Mouse (Mus musculus) heart, postnatal 4 days (tissue): ENCODE measurements around the gene Gm42372. TPM values are rescaled to one million over a fixed set of nuclear protein-coding genes. Genes with fewer than 3 reads are reported as not detected.

Experiments
- DNase-seq: peaks from one replicate; pipeline ENCODE4 v3.0.0; 2021
- total RNA-seq, 2 experiments: library from RNA; stranded (reverse); gene quantifications; 2 replicates each; pipeline ENCODE4 v1.2.3; 2021

The Gm42372 gene
- total RNA-seq, 2 experiments from 2014 or later = 0.05 TPM; not detected in 1

DNA sequence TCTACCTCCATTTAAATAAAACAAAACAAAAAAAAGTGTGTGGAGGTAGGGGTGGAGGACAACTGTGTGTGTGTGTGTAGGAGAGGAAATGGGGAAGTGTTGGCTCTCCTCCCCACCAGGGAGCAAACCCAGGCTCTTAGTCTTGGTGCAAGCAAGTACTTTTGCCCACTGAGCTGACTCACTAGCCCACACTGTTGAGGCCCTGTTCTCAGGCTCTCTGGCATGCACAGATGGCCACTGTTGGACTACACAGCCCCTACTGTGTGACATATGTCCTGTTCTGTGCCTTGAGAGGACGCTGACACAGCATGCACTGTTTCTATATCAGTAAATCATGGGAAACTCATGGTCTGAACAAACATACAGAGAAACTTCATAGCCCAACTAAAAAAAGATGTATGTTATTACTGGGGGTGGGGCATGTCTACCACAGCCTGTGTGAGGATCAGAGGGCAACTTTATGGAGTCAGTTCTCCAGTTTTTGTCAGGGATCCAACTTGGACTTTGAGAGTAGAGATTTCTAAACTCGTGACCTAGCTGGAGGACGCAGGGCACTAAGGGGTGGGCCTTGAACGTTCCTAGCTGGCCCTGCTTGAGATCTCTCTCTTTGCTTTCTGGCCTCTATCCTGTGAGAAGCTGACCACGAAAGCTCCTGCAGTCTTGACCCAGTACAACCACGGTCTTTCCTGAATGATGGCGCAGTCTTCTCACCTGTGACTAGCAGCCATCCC lies 20.5 kb downstream of the Gm42372 start:
- DNase-seq = no peak

DNA sequence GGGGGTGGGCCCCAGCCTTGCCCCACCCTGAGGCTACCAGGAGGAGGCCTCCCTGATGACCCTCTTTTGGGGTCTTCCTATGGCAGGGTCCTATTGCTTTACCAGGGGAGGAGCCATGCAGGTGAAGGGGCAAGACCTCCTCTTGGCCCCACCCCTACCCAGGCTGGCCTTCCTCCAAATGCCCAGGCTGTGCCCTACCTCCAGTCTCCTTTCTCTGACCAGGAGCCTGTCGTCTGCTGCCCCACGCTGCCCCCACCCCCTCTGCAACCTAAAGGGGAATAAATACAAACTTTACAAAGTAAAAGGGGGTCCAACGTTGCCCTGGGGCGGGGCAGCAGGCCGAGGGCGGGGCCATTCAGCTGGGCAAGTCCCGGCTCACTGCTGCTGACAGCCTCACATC lies 21.8 kb downstream of the Gm42372 start:
- DNase-seq = no peak

DNA sequence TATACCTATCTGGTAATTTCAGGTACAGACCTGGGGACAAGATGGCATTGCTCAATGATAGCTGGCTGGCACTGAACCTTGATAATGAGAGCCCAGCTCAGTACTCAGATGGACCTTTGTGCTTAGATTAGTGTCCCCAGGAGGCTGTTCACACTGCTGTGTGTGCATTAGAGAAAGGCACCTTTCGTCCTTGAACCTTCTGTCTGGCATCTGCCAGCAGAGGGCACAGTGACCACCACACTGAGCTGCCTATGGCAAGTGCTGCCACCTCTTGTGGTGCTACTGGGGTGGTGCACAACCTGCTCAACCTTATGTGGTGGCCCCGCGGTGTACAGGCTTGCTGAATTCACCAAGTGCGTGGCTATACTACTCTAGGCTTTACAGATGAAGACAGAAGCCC lies 24.4 kb downstream of the Gm42372 start:
- DNase-seq = peak; percentile 52

DNA sequence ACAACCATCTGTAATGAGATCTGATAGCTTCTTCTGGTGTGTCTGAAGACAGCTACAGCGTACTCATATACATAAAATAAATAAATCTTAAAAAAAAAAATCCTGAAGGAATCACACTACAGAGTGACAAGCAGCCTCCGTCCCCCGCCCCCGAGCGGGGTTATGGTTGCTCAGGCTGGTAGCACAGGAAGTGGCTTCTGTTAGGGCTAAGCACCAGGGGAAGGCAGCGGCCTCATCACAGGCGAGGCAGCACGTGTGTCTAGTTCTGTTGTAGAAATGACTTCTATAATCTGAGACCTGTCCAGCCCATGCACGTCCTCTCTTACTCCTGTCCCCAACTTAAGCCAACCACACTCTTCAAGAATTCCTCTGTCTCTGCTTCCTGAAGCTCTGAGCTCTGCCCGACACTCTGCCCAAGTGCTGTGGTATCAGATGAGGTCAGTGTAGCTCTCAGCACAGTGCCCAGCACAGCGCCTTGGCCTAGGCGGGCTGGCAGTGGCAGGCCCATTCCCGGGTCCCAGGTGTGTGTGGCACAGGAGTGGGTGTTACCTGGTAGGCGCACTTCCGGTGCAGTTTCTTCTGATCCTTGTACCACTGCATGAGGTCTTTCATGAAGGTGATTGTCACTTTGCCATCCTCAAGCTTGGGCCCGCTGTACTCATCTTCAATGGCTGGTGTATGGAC lies 26.6 kb downstream of the Gm42372 start:
- no peak for DNase-seq

DNA sequence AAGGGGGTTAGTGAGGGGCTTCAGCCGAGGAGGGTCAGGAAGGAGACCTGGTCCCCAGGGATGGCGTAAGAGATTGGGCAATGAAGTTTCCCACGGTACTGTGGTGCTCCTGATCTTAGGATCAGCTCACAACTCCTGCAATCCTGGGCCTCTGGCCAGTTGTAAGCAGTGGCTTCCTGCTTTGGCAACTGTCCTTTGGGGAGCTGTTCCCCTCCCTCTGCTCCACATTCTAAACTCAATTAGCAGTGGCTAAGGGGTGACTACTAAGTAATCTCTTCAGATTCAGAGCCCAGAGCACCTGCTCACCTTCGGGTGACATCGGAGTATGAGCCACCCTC lies 27.1 kb downstream of the Gm42372 start:
- no peak for DNase-seq

DNA sequence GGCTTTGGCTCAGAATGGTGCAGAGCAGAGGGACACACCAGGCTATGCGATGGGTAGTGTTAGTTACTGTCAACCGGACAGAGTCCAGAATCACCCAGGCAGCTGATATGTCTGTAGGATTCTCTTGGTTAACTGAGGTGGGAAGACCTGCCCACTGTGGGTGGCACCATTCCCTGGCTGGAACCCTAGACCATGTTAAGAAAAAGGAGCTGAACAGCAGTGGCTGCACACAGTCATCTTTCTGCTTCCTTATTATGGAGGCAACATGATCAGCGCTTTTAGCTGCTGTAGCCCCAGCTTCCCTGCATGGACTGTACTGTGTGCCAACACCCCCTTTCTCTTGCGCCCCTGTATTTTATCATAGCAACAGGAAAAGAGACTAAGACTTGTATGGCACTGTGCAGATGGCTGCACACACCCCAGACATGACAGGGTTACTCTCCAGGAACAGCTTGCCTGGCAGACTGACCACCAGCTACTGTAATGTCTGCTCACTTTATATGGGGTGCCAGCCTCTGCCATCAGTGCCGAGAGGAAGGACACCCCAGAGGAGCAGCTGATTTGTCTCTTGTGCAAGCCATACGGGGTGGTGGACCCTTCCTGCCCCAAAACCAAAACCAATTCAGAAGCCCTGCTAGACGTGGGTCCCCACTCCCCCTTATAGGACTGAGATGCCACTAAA lies 29.2 kb downstream of the Gm42372 start:
- DNase-seq = no peak

DNA sequence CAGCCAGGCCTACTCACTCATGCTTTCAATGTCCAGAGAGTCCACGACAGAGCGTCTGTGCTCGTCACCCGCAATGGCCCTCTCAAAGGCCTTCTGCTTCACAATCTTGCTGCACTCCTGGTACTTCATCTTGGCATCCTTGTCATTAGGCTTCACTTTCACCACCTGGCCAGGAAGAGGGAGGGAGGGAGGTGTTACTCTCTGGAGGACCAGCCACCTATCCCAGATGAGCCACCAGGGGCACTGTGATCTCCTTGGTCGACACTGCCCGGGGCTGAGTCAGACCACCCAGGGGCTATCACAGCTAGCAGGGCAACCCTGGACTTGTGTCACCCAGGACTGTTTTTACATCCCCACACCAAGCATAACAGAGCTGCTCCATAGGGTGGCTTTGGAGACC lies 32.5 kb downstream of the Gm42372 start:
- DNase-seq = no peak

DNA sequence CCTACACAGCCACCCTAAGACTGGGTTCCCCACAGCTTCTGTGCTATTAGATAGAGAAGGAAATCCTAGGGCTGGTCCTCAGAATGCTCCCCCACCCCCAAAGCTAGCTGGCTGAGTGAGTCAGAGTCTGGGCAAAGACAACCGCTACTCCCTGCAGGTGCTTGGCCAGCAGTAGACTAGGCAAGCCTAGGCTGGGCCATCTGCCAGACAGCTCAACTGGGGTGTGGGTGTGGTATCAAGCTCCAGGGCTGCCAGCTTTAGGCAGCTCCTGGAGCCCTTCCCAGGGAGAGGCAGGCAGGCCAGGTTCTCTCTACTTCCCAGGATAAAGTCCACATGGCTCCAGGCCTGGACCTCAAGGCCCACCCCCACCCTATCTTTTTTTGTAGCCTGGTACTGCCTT lies 34.1 kb downstream of the Gm42372 start:
- peak; percentile 95 for DNase-seq

DNA sequence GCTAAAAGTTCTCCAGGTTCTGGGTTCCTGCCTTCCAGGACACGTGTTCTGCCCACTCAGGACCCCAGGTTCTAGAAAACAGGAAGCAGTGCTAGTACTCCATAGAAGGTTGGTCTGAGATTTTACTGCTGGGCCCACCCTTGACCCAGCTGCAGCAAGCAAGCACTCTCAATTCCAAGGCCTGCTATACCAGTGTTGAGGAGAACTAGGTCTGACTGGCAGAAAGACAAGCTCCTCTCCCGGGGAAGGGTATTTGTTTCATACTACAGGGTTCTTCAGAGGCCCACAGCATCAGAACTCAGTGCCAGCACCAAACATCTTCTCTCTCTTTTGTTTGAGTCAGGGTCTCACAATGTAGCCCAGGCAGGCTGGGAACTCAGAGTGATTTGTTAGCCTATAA lies 35.0 kb downstream of the Gm42372 start:
- DNase-seq = no peak

DNA sequence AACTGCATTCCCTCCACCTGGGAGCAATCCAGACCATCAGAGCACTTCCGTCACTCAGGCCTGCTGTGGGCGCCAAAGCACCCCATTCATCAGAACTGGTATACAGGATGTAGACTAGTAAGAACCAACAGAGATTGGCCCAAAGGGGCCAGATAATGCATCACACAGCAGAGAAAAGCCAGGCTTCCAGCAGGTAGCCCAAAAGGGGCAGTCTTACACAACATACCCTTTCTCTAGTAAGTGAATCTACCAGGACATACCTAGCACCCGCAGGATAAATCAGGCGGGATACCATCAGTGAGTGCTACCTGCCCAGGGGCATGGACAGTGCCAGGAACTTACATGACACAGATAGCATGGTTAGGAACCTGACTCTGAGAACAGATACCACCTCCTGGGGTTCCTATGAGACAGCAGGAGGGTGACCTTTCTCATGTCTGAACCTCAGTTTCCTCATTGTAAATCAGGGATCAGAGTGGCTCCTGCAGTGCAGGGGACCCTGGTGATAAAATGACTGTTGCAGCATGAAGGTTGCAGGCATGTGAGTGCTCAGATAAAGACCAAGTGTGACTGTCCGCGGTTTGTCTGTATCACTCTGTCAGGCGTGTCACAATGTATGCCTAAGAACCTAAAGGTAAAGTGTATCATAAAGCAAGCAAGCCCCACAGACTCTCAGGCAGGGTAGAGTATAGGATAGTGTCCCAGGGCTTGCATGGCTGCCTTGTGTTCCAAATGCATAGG lies 36.7 kb downstream of the Gm42372 start:
- DNase-seq = no peak

DNA sequence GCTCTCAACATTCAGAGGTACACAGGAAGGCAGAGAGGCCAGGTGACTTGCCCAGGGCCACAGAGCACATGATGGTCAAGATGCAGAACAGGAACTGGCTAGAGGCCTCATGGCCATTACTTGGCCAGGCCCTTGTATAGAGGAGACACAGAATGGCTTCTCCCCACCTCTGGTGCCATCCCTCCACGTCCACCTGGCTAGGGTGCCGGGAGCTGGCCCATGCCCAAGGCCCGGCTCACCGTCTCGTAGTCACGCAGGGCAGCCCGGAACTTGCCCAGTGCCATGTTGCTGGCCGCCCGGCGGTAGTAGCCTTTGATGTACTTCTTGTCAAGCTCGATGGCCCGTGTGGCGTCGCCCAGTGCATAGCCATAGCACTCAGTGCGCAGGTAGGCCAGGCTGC lies 39.3 kb downstream of the Gm42372 start:
- no peak for DNase-seq

DNA sequence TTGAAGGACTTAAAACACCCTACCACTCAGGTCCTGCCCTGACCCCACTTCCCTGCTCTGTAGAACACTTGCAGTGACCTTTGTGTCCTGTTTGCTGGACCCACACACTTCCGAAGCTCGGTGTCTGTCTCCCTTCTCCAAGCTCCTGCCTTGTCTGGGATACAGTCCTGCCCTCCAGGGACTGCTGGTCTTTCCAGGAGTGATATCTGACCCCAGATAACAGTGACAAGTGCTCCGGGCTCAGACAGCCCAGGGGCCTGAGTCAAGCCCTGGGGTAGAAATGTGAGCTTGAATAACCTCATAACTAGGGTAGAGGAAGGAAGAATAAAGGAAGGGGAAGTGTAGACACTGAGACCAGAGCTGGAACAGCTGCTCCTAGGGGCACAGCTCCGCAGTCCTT lies 40.8 kb downstream of the Gm42372 start:
- no peak for DNase-seq

DNA sequence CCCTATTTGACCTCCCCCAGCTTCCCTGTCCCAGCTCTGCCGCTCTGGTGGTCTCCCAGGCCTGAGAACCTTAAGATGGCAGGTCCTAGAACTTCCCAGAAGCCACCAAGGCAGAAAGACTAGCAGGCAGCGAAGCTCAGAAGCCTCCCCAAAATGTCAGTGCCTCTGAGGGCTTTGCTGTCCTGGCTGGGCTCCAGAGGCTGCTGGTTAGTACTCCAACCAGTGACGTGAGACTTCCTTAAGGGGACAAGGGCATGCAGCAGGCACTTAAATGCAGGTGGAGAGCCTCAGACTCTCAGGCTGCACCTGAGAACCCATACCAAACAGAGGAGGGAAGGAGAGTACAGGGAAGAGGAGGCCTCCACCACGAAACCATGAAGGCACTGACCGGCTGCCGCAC lies 41.3 kb downstream of the Gm42372 start:
- peak; percentile 64 for DNase-seq

DNA sequence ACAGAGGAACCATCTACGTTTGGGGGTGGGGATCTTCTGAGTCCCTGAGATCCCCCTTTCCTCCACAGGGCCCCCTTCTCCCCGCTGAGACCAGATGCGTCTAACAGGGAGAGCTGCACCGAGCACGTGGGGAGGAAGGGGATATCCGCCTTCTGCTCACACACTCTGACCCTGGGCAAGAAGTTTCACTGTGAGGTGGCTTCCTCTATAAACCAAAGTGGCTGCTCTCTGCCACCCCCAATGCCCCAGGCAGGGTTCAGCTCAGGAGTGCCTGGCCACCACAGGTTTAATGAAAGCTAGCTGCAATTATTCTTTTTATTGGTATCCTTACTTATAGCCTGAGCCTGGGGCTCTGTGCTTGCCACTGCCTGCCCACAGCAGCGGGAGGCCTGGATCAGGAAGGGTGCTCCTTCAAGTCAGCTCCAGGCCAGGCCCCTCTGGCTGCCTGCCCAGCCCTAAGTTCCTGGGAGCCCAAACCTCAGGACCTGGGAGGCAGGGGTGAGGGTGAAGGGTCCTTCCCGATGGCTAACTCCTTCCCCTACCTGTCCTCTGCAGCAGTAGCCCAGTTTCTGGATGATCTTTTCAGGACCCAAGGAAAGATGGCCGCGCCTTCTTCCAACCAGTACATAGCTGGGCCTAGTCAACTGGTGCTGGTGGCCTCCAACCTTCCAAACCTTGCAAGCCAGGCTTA lies 42.1 kb downstream of the Gm42372 start:
- no peak for DNase-seq

DNA sequence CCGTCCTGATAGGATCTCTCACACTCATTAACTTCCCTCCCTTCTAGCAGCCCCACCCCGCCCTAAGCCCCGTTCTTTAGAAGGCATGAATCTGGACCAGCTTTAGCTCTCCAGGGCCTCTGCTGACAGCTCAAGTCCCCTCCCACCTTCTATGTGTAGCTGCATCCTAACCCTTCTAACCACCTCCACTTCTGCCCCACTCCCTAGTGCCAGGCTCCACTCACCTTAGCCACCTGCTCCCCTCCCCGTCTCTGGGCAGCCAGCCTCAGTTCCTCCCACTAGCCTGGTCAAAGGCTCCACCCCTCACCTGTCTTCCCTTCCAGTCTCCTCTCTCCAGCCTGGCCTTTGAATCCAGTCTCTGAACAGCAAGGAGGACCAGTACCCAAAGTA lies 42.6 kb downstream of the Gm42372 start:
- no peak for DNase-seq

DNA sequence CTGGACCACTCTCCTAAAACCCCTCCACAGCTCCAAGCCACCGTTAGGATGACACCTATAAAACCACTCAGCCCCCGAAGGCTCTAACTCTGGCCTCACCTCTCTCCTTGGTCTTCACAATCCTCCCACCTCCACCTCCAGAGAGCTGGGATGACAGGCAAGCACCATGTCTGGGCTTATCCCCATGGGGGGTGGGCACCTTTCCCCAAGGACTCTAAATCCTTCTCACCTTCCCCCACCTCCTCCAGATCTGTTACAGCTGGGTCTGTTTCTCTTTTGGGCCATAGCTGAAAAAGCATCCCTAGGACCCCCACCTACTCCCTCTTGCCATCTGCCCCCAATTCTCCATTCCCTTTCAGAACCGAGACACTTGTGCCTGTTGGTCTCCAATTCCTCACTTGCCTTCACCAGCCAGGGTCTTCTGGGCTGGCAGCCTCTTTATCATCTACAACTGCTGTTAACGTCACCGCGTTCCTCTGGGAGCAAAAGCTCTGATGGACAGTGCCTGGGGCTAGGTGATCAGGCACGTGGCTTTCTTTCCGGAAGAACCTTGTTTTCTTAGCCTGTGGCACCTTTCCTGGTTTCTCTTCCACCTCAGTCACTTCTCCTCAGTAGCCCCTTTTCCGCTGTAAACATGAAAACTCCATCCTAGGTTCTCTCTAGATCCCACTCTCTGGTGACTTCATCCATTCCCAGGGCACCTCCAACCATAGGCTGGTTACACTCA lies 43.2 kb downstream of the Gm42372 start:
- DNase-seq = no peak

DNA sequence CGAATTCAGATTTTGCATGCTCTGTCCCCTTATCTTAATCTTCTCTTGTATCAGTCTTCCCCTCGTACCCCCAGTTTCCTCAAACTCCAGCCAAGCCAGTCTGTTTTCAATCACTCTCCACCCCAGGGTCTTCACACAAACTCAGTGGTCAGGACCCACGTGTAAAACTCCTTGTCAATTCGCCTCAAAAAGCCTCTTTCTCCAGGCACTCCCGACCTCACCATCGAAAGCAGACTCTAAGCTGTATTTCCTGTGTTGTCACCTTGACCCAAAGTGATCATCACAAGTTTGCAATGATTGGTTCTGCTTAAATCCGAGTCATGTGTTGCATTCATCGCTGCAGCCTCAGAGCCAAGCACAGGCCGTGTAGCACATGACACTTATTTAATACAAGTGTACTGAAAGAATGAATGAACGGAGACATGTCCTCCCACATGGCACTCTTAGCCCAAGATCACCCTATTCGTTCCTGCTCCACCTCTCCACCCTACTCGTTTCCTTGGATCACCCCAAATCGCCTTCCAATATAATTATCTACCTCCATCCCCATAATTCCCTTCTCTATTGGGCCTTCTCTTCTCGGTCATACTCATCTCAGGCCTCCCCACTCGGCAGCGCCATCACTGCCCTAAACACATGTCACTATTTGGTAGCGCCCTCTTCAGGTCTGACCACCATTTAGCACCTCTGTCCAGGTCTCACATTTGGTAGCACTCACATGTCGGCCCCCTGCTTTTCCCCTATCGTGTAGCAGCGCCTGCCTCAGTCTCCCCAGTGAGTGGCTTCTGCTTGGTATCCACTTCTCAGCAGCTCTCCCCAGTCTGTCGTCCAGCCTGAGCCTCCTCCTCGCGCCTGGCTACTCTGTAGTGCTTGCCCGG lies 44.1 kb downstream of the Gm42372 start:
- DNase-seq = no peak

DNA sequence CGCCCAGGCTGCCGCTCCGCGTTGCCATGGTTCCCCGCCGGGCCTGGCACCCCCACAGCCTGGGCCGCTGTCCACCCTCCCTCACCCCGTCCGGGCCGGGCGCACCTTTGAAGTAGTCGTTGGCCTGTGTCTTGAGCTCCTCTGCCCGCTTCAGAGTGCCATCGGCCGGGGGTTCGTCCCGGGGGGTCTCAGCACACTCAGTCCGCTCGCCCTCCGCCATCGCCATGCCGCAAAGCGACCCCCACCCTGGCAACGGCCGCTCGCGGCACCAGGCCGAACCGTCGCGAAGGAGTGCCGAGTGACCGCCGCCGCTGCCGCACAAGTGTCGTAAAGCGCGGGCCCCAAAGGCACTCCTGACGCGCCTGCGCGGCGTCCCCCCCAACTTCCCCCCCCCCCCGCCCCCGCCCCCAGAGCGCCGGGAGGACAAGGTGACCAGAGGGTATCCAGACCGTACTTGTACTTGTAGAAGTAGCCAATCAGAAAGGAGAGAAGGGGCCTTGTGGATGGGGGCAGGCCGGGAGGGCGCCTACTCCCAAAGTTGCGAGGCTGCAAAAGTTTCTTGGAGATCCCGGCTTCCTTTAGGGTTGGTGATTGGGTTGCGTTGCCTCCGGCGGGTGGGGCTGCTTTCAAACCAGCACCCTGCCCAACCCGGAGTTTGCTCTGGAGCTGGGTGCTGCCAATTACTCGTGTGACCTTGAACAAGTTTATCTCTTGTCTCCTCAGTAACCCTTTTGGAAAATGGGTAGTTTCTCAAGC lies 44.9 kb downstream of the Gm42372 start, which contains the start of gene Ppp5c:
Gene Ppp5c, minus strand, starts transcription at position 337 of the 756 bp plus-strand sequence.
- peak; percentile 94 for DNase-seq

DNA sequence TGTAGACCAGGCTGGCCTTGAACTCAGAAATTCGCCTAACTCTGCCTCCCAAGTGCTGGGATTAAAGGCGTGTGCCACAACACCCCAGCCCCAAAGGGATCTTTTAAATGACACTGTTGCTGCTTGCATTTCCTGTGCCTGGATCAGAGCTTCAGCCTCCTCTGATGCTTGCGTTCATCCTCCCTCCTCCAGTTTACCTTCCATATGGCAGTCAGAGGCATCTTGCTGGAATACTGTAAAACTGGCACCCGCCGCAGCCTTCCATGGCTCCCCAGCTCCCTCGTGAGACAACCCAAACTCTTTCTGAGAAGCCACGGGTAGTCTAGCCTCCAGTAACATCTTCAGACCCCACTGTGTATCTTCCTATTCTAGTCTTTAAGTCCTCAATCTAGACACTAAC lies 46.0 kb downstream of the Gm42372 start:
- DNase-seq = no peak

DNA sequence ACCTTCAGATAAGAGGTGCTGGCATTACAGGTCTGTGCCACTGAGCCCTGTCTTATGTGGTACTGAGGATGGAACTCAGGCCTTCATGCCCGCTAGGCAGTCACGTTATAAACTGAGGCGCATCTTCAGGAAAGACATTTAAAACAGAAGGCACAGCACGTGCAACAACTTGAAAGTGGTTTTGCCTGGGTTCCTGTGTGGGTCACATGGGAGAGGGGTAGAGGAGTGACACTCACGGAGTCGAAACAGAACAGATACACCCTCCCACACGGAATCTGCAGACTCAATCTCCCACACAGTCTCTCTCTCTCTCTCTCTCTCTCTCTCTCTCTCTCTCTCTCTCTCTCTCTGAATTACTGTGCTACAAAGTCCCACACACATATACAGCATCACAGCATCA lies 47.4 kb downstream of the Gm42372 start:
- no peak for DNase-seq
